Mouse (Mus musculus): ENCODE data around the gene Mrpl48.

The Mrpl48 gene

DNA sequence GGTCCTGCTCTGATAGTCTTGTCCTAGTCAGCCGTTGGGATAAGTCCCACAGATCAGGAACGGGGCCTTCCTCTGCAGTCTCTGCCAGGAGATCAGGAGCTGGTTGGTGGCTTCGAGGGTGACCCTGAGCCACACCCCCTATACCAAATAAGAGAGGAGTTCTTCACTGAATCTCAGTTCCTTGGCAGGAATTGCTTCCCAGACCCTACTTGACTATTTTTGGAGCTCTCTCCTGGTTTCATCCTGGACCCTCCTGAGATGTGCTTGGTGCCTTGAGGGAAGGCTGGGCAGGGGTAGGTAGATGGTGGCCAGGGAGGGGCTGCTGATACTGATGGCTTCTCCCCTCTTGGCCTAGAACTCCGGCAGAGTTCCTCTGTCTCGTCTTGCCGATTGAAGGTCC is 111.7 kb downstream of the Mrpl48 start:
- no peak for DNase-seq (ENCODE audit: low spot score in 2 of 2)
